Mouse (Mus musculus) intestine, embryonic 16.5 days (tissue): ENCODE data around the gene Adcy5. TPM values are rescaled to one million over a fixed set of nuclear protein-coding genes. Genes with fewer than 3 reads are reported as not detected.

Source experiments
- ATAC-seq: fragments of 200-750 bp; cut with Nextera tagmentation; 2 replicates; pipeline ENCODE4 v1.8.0; 2017; ENCODE audit warnings: moderate TSS enrichment, moderate library complexity
- H3K27ac ChIP-seq: fragments of 300-500 bp; sonication (generic); 2 replicates; pipeline ENCODE4 v1.5.1; 2014; ENCODE audit warnings: mild to moderate bottlenecking, low read length
- H3K27me3 ChIP-seq: fragments of 300-500 bp; sonication (generic); replicated peaks from 2 replicates; pipeline ENCODE4 v1.6.1; 2014; ENCODE audit warnings: low read length, control low read depth, mixed read lengths; ENCODE audit not compliant: control insufficient read depth, insufficient read depth
- H3K36me3 ChIP-seq: fragments of 300-500 bp; sonication (generic); 2 replicates; pipeline ENCODE4 v1.6.1; 2014; ENCODE audit warnings: low read length, control low read depth; ENCODE audit not compliant: control insufficient read depth, insufficient read depth
- H3K4me1 ChIP-seq: fragments of 300-500 bp; sonication (generic); 2 replicates; pipeline ENCODE4 v1.6.1; 2014; ENCODE audit warnings: low read length, control low read depth, mixed read lengths; ENCODE audit not compliant: control insufficient read depth, insufficient read depth
- H3K4me2 ChIP-seq: fragments of 300-500 bp; sonication (generic); 2 replicates; pipeline ENCODE4 v1.6.1; 2014; ENCODE audit warnings: low read depth, low read length, control low read depth
- H3K4me3 ChIP-seq: fragments of 300-500 bp; sonication (generic); 2 replicates; pipeline ENCODE4 v1.5.1; 2014; ENCODE audit warnings: mild to moderate bottlenecking, low read length
- H3K9ac ChIP-seq: fragments of 300-500 bp; sonication (generic); 2 replicates; pipeline ENCODE4 v1.6.1; 2014; ENCODE audit warnings: low read depth, low read length
- H3K9me3 ChIP-seq: fragments of 300-500 bp; sonication (generic); 2 replicates; pipeline ENCODE4 v1.6.1; 2016; ENCODE audit warnings: low read length, control low read depth; ENCODE audit not compliant: control insufficient read depth
- WGBS: fragments of 180-500 bp; shearing (Covaris S2); extraction: QIAGEN DNeasy Blood & Tissue Kit; methylation state at CpG from one replicate; pipeline ENCODE4 v1.1.7; 2014; 5-methylcytosine and 5-hydroxymethylcytosine counted together
- polyA plus RNA-seq: library from polyadenylated mRNA; unstranded; fragments of >200 nt; fragmentation: Nextera tagmentation; extraction: Ambion mirVana; gene quantifications from 2 replicates; pipeline ENCODE4 v1.2.1, GENCODE M21; 2015

The Adcy5 gene
- polyA plus RNA-seq, 1 experiment from 2014 or later = 2.0 TPM

DNA sequence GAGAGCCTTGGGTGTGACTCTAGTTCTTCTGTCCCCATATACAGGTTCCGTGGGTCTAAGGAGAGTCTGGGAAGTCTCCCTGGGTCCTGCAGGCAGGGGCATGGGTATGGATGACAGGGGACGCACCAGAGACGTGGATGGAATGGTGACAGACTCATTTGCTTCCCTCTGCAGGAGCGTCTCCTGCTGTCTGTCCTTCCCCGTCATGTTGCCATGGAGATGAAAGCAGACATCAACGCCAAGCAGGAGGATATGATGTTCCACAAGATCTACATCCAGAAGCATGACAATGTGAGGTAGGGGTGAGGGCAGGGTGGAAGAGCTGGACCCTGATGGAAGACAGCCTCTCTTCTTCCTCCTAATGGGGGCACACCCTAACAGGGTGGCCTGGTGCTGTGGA, 98.3 kb downstream of the Adcy5 start:
- no peaks in the 10 kb centered on the region for H3K36me3 ChIP-seq
- WGBS = 63% methylated on average over 6 of the region's 6 CpGs
- no peaks in the 10 kb centered on the region for H3K9me3 ChIP-seq
- ATAC-seq = no peak
- peaks cover under 1% of the 10 kb centered on the region; the same call in 1 of the 2 replicates for H3K4me1 ChIP-seq
- no peak overlapping the region for H3K9ac ChIP-seq
- H3K4me2 ChIP-seq = no peak overlapping the region
- H3K4me3 ChIP-seq = no peak overlapping the region
- no peak overlapping the region for H3K27ac ChIP-seq
- H3K27me3 ChIP-seq = no peaks in the 10 kb centered on the region

DNA sequence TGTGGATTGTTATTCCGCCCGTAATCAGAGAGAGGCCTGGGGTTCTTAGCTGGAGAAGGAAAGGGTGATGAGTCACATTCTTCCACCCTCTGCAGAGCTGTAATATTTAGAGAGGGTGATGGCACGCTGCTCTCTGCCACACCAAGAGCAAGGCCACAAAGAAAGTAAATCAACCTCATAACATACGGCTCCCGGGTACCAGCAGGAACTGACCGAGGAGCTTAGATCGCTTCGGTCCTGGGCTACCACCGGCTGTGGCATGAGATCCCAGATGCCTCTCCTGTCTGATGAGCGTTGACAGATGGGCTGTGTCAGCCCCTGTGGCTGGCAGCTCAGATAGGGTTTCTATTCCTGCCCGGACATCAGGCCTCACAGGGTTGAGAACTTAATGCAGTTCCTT, 101.3 kb downstream of the Adcy5 start:
- Histone ChIP-seq H3K27ac (no peak overlapping the region), H3K9ac (no peak overlapping the region), H3K9me3 (no peaks in the 10 kb centered on the region), H3K4me3 (no peak overlapping the region), H3K4me1 (no peaks in the 10 kb centered on the region), H3K36me3 (no peaks in the 10 kb centered on the region), H3K27me3 (no peaks in the 10 kb centered on the region), H3K4me2 (no peak overlapping the region)
- ATAC-seq = no peak
- 74% methylated on average over 9 of the region's 11 CpGs for WGBS

DNA sequence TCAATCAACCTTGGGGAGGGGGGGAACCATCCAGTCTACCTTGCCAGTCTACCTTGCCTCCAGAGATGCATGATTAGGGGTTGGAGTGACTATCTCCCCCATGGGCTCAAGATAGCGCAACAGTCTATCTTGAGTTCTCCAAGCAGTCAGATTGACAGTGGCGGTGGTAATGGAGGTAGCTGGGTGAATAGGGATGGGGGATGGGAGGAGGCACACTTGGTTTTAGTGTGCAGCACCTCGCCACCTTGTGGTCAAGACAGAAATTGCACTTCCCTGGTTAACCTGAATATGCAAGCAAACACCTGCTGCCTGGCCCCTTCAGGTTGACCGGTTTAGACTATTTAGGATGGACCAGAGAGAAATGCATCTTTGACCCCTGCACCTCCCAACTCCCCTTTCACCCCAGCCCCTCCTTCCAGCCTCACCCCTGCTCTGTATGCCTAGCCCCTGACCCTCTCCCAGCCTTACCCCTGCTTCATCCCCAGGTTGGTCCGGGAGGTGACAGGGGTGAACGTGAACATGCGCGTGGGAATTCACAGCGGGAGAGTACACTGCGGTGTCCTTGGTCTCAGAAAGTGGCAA, 115.8 kb downstream of the Adcy5 start:
- Histone ChIP-seq H3K36me3 (no peaks in the 10 kb centered on the region), H3K27me3 (no peaks in the 10 kb centered on the region), H3K9me3 (no peaks in the 10 kb centered on the region), H3K27ac (no peak overlapping the region), H3K4me1 (no peaks in the 10 kb centered on the region), H3K9ac (no peak overlapping the region), H3K4me2 (no peak overlapping the region), H3K4me3 (no peak overlapping the region)
- peak; percentile 39; the same call in 1 of the 2 replicates for ATAC-seq
- WGBS = 40% methylated on average over 10 of the region's 10 CpGs

DNA sequence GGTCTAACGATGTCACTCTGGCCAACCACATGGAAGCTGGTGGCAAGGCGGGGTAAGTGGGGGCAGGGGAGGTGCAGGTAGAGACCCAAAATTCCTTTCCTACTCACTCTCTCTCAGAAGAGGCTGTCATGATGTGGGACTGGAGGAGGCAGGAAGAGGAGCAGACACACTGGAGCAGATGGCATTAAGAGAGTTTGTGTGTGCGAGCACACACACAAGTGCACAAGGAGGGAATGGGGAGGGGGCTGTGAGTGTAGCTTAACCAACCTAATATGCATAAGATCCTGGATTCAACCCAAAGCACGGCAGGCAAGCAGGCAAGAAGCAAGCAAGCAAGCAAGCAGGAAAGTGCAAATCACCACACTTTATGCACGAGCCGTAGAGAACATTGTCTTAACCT, 116.3 kb downstream of the Adcy5 start:
- H3K4me3 ChIP-seq = no peak overlapping the region
- no peak overlapping the region for H3K4me2 ChIP-seq
- 82% methylated on average over 6 of the region's 6 CpGs for WGBS
- no peak for ATAC-seq
- H3K27ac ChIP-seq = no peak overlapping the region
- no peaks in the 10 kb centered on the region for H3K36me3 ChIP-seq
- H3K27me3 ChIP-seq = no peaks in the 10 kb centered on the region
- no peaks in the 10 kb centered on the region for H3K4me1 ChIP-seq
- H3K9me3 ChIP-seq = no peaks in the 10 kb centered on the region
- H3K9ac ChIP-seq = no peak overlapping the region

DNA sequence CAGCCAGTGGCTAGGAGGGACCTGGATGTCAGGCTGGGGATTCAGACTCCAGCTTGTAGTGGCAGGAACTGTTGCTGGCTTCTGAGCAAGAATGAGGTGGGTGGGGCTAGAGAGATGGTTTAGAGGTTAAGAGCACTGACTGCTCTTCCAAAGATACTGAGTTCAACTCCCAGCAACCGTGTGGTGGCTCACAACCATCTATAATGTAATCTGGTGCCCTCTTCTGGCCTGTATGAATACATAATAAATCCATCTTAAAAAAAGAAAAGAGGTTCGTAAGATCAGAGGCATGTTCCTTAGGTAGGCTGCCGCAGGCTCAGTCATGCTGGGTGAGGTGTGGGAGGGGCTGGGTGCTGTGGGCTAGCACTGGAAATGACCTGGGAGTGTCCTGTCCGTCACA, 116.9 kb downstream of the Adcy5 start:
- H3K27me3 ChIP-seq = no peaks in the 10 kb centered on the region
- no peak overlapping the region for H3K4me2 ChIP-seq
- no peaks in the 10 kb centered on the region for H3K9me3 ChIP-seq
- H3K4me3 ChIP-seq = no peak overlapping the region
- WGBS = 52% methylated on average over 4 of the region's 4 CpGs
- ATAC-seq = no peak
- no peak overlapping the region for H3K27ac ChIP-seq
- H3K36me3 ChIP-seq = no peaks in the 10 kb centered on the region
- H3K4me1 ChIP-seq = no peaks in the 10 kb centered on the region
- no peak overlapping the region for H3K9ac ChIP-seq

DNA sequence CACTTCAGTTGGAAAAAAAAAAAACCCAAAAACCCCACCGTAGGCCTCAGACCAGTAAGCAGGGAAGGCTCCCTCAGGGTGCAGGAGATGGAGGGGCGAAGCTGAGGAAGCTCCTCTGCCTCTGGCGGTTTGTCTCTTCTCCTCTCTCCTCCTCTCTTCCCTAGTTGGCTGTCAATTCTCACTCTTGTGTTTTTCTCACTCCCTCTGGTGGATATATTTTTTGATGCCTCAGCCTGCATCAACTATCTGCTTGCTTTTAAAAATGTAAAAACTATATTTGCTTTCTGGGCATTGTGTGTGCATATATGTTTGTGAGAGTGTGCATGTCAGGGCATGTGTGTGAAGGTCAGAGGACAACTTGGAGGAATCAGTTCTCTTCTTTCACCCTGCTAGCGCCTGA, 117.7 kb downstream of the Adcy5 start:
- Histone ChIP-seq H3K27ac (no peak overlapping the region), H3K36me3 (no peaks in the 10 kb centered on the region), H3K27me3 (no peaks in the 10 kb centered on the region), H3K9ac (no peak overlapping the region), H3K4me3 (no peak overlapping the region), H3K4me1 (no peaks in the 10 kb centered on the region), H3K4me2 (no peak overlapping the region), H3K9me3 (no peaks in the 10 kb centered on the region)
- 56% methylated on average over 4 of the region's 4 CpGs for WGBS
- ATAC-seq = no peak

DNA sequence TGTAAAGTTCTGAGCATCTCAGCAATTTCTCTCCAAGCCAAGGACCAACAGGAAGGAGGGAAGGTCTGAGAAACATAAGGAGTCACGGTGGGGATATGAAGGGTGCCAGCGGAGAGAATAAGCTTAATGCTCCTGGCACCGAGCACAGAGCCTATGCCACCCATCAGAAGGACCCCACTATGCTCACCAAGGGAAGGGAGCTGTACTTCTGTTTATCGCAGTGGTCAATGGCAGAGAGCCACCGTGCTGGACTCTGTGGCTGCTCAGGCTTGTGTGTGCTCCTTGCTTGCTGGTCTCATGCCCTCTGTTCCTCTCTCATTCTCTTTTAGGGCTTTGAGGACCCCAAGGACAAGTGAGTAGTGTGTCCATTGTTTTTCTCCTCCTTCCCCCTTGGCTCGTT, 123.5 kb downstream of the Adcy5 start:
- H3K9ac ChIP-seq = no peak overlapping the region
- H3K36me3 ChIP-seq = 0 out of 2 replicates have a peak, but pooled peaks cover 2% of the 10 kb centered on the region
- no peaks in the 10 kb centered on the region for H3K27me3 ChIP-seq
- 80% methylated on average over 6 of the region's 6 CpGs for WGBS
- no peaks in the 10 kb centered on the region for H3K9me3 ChIP-seq
- ATAC-seq = no peak
- H3K4me1 ChIP-seq = no peaks in the 10 kb centered on the region
- H3K4me3 ChIP-seq = no peak overlapping the region
- H3K4me2 ChIP-seq = no peak overlapping the region
- H3K27ac ChIP-seq = no peak overlapping the region

DNA sequence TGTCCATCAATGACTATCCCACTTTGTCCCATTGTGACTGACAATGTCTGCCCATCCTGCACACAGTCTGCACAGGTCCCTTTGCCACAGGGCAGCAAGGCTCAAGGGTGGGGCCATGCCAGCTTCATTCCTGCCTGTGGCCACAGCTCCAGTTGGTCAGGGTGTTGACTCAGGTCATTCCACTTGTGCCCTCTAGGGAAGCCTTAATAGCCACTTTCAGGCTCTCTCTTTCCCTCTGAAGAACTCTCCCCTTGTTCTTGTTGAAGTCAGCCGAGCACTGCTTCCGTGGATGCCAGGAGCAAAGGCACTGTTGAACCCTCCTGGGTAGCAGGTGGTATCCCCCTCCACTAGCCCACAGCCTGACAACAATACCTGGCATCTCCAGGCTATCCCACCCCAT, 127.8 kb downstream of the Adcy5 start:
- Histone ChIP-seq H3K27ac (no peak overlapping the region), H3K9ac (no peak overlapping the region), H3K27me3 (no peaks in the 10 kb centered on the region), H3K36me3 (0 out of 2 replicates have a peak, but pooled peaks cover 2% of the 10 kb centered on the region), H3K4me1 (no peaks in the 10 kb centered on the region), H3K4me2 (no peak overlapping the region), H3K9me3 (no peaks in the 10 kb centered on the region), H3K4me3 (no peak overlapping the region)
- no peak for ATAC-seq
- 92% methylated on average over 2 of the region's 2 CpGs for WGBS

DNA sequence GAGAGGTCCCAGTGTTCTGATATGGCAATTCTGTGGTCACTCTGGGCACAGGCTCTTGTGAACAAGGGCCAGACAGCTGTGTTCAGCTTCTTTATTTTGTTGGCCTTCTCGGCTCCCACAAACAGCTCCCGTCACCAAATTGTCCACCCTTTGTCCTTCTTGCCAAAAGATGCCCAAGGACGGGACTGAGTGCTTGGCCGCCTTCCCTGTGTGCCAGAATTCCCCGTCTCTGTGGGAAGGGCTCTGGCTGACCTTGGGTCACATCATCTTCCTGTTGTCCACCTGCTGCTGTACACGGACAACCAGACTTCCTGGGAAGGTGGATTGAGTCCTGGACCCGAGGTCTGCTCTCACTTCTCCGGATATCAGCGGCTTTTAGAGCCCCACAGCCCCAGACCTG, 131.1 kb downstream of the Adcy5 start:
- H3K36me3 ChIP-seq = no peaks in the 10 kb centered on the region
- H3K9me3 ChIP-seq = no peaks in the 10 kb centered on the region
- H3K4me1 ChIP-seq = no peaks in the 10 kb centered on the region
- H3K4me3 ChIP-seq = no peak overlapping the region
- 76% methylated on average over 9 of the region's 9 CpGs for WGBS
- no peak overlapping the region for H3K4me2 ChIP-seq
- ATAC-seq = no peak
- H3K27me3 ChIP-seq = no peaks in the 10 kb centered on the region
- no peak overlapping the region for H3K9ac ChIP-seq
- no peak overlapping the region for H3K27ac ChIP-seq

DNA sequence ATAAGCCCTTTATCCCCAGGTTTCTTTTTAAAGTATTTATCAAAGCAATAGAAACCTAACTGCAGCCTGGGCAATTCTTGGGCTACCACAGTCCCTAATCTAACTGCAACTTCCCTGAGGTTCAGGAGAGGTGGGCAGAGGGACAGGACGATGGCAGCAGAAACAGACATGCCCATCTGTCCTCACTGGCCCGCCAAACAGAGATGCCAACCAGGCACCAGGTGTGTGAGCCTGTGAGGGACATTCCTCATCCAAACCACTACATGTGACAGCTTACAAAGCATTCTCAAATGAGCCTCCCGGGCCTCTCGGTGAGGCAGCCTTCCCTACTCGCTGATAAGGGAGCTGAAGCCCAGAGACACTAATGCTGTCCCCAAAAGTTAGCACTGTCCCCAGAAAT, 132.6 kb downstream of the Adcy5 start:
- Histone ChIP-seq H3K36me3 (no peaks in the 10 kb centered on the region), H3K27ac (no peak overlapping the region), H3K9ac (no peak overlapping the region), H3K27me3 (no peaks in the 10 kb centered on the region), H3K9me3 (no peaks in the 10 kb centered on the region), H3K4me3 (no peak overlapping the region), H3K4me2 (no peak overlapping the region), H3K4me1 (no peaks in the 10 kb centered on the region)
- WGBS = 85% methylated on average over 5 of the region's 5 CpGs
- ATAC-seq = no peak
